Mouse (Mus musculus): Measurements from ENCODE around the gene Leng9. TPM values are rescaled to one million over a fixed set of nuclear protein-coding genes. Genes with fewer than 3 reads are reported as not detected.
"Not testable (repeated sequence)": the region's sequence is repeated elsewhere in the genome, so short reads cannot be mapped to it uniquely, and the experiment has no call there.

Gene Leng9
- 7.1 and 8.0 TPM in 2 replicates for polyA plus RNA-seq (2012; rRNA removed)

DNA sequence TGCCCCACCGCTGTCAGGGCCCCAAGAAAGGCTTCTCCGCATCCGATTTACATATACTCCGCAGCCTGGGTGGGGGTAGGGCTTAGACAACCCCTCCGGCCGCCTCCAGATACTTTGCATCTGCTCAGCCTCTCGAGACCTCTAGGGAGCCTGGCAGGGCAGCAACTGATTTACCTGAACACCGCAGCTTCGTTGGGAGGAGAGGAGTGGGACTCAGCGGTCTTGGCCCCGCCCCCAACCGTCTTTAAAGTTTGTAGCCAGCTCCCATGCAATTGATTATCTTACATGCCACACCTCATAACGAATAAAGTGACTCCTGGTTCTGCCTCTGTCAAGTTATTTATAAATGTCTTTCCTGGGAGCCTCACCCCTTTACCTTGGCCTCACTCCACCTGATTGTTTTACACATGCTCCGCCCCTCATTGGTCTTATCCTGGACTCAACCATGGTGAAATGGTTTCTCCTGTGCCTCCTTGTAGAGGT is at the start of gene Leng9:
Gene Leng9 (minus strand): TSS at position 316 of the 483 bp plus-strand sequence.
- no peak for DNase-seq (ENCODE audit: extremely low spot score in 1 of 2, low spot score in 1 of 2)

DNA sequence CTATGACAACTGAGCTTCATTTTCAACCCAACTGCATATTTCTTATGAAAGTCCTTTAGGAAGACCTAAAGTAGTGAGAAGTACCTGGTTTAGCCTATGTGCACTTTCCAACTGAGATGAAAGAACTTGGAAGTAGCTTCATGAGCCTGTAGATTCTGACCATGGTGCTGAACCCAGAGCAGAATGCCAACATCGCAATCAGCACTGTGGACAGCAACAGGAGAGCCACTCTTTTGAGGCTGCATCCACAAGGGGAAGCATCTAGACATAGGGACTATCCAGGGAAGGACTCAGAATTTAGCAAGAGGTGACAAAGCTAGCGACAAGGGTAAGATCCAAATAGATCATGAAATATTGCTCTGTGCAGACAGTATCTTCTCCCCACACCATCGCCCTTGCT is 28.3 kb upstream of the Leng9 start:
- DNase-seq (ENCODE audit: extremely low spot score in 1 of 2, low spot score in 1 of 2): peak in 1 of 2 experiments; percentile 9

DNA sequence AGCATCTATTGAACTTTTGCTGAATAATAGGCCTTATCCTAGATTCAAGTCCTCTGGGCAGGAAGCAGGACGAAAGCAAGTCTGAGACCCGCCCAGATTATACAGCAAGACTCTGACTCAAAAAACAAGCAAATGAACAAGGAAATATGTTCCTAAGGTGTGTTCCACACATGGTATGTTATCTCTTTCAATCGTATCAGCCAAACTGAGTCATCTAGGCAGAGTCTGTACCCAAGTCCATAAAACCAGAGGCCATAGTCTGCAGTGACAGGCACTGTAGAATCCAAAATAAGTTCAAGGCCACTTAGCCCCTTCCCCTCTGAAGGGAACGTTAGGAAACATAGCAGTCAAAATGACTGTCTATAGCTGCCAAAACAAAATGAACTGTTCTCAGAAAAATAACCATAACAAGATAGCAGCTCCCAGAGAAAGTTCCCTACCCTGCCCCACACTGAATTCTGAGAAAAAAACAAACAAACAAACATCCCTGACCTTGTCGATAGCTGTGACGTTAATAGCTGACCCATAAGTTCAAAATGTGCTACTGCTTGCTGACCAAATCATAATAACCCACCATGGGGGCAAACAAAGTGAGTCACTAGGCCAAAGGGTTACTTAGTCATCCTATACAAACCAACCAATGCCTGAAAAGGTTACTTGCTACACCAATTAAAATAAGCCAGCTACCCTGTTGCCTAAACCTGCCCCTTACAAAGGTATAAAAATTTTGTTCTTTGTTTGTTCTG is 20.2 kb upstream of the Leng9 start:
- no peak for DNase-seq (ENCODE audit: extremely low spot score in 1 of 2, low spot score in 1 of 2)

DNA sequence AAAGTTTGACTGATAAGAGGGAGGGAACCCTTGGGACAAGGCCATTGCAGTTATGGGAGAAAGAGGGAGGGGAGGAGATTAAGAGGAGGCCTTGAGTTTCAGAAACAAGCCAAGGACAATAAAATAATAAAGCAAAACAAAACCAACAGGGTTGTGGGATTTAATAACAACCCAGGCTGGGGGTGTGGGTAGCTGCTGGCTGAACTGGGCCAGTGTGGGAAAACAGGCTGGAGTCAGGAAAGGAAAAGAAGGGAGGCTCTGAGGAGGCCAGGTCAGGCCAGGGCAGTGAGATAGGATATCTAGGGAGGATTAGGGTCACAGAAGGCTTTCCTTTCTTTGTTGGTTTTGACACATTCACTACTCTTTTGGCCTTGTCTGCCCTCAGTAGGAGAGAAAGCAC is 16.9 kb upstream of the Leng9 start:
- DNase-seq (ENCODE audit: extremely low spot score in 1 of 2, low spot score in 1 of 2): no peak

DNA sequence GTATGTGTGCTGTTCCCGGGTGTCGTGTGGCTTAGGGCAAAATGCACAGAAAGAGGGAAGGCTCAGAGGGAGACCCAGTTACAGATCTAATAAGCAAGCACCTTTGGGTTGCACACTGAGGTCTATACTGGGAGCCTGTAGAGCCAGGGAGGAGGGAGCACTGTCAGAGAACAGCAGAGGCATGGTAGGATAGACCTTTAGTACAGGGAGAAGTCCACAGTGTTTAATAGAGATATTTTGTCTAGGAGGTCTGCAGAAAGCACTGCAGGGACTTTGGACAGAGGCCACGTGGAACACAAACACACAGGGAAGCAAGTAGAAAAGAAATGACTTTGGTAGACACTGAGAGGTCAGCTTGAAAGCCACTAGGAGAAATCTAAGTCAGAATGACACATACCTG is 15.1 kb upstream of the Leng9 start:
- no peak for DNase-seq (ENCODE audit: extremely low spot score in 1 of 2, low spot score in 1 of 2)

DNA sequence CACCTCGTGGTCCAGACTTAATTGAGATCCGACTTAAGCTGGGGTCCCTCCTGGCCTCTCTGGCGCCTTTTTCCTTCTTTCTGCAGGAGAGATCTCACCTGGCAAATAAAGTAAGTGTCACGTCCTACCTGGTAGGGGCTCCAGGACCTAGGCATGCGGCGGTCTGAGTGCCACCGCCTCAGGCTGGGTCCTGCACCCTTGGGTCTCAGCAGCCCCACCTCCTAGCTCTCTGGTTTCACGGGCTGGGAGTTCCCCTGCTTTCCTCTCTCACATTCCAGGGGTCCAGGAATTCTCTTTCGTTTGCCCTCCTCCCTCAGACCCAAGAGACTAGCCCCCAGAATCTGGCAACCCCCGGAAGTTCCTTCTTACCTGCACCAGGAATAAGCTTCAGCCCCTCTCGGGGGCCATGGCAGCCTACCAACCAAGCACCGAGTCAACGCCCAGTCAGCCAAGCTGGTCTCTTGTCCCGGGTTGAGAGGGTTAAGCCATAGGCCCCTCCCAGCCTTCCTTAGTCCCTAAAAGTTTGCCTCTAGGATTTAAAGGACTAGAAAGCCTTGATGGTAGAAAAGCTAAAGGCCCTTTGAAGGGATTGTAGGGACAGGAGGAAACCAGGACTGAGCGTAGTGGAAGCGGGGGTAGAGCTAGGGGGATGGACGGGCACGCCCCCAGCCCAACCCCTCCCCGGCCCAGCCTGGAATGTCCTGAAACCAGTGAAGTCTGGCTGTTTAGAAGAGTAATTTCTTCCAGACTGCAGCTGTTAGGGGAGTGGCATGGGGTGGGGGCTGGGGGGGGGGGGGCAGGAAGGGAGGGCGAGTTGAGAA is 14.1 kb upstream of the Leng9 start, which contains the start of gene Cdc42ep5:
Gene Cdc42ep5 (minus strand): TSS at position 771 of the 821 bp plus-strand sequence.
- DNase-seq (ENCODE audit: extremely low spot score in 1 of 2, low spot score in 1 of 2): no peak

DNA sequence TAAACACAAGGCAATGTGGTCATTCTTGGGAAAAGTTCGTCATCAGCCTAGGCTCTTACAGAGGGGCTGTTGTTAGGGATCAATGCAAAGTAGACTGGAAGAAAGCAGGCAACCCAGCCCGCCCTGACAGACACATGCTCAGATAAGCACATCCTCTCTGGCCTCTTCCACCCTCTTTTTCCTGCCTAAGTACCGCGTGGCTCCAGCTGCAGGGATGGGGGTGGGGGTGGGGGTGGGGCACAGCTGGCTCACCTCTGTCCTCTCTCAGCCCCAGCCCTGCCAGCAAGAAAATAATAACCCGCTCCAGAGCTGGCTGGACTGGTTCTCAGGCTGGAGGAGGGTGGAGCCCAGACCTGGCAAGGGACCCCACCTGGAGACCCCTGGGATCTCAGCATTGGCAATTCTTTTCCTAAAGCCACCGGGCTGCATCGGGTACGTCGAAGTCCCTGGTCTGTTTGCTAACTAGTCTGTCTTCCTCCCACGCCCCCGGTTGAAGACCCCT is 13.4 kb upstream of the Leng9 start:
- DNase-seq (ENCODE audit: extremely low spot score in 1 of 2, low spot score in 1 of 2): no peak

DNA sequence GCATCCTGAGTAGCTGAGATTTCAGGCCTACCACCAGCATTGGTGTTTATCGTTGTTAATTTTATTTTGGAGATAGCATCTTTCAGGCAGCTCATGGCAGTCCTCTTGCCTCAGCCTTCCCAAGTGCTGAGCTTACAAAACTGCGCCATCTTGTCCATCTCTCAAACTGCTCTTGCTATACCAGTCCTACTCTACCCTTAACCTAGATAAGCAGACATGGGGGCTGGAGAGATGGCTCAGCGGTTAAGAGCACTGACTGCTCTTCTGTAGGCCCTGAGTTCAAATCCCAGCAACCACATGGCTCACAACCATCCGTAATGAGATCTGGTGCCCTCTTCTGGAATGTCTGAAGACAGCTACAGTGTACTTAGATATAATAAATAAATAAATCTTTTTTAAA is 11.4 kb upstream of the Leng9 start:
- DNase-seq (ENCODE audit: extremely low spot score in 1 of 2, low spot score in 1 of 2): not testable (repeated sequence)

DNA sequence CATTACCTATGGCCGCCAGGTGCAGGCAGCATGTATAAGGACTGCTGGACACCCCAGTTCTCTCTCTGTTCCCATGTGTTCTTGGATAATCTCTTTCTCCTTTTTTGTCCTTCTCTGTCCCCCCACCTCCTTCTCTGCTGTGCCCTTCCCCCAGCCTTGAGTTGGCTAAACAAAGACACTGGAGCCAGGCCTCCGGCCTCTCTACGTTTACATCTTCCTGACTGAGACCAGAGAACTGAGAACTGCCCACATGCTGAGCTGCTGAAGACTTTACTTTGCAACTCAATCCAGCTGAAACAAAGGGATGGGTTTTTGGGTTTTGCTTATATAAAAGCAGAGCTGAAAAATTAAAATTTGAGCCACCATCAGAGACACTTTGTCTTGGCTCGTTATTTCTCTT is 4.8 kb upstream of the Leng9 start:
- no peak for DNase-seq (ENCODE audit: extremely low spot score in 1 of 2, low spot score in 1 of 2)

DNA sequence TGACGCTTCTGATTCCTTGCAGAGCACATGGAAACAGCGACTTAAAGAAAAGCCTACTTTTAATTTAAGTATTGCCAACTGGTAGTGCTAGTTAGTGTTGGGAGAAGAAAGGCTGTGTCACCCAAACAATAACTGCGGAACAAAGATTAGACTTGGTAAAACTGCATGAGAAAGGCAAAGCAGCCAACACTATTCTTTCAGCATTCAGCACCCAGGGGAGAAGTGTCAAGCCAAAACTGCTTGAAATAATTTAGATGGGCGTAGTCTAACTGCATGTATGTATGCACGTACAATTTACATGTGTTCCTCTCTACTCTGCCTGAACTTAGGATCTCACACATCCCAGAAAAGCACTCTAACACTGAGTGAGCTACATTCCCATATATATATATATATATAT is 4.2 kb upstream of the Leng9 start:
- DNase-seq (ENCODE audit: extremely low spot score in 1 of 2, low spot score in 1 of 2): no peak

DNA sequence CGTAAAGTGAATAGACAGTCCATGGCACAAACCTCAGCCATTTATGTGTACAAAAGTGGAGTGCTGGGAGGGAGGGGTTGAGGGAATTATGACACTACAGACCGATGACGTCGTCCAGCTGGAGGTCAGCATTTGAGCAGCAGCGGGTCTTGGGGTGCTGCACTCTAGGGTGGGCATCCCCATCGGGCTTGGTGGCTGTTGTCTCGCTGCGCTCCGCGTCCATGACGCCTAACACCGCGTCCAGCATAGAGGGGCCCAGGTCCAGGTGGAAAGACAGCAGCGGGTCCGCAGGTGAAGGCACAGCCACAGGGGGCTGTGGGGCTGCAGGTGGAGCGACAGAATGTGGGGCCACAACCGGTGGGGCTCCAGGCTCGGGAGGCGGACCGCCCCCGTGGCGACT is 1.1 kb upstream of the Leng9 start:
- DNase-seq (ENCODE audit: extremely low spot score in 1 of 2, low spot score in 1 of 2): no peak

DNA sequence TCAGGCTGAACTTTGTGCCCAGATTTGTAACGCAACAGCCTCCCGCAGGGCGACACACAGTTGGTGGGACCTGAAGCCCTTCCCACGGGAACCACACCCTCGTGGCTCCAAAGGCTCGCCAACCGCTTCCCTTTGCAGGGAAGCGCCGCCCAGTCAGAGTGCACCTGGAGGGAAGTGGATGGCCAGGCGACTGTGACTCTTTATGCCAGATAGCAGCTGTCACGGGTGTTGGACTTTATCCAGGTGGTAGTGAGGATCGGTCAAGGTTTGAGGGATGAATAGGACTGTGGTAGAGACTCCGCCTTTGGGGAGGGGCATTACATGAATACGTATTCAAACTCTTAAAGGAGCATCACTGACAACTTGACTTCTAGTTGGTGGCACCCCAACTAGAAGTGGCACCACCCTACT is 642 bp upstream of the Leng9 start:
- peak in 1 of 2 experiments; percentile 64 for DNase-seq (ENCODE audit: extremely low spot score in 1 of 2, low spot score in 1 of 2)

DNA sequence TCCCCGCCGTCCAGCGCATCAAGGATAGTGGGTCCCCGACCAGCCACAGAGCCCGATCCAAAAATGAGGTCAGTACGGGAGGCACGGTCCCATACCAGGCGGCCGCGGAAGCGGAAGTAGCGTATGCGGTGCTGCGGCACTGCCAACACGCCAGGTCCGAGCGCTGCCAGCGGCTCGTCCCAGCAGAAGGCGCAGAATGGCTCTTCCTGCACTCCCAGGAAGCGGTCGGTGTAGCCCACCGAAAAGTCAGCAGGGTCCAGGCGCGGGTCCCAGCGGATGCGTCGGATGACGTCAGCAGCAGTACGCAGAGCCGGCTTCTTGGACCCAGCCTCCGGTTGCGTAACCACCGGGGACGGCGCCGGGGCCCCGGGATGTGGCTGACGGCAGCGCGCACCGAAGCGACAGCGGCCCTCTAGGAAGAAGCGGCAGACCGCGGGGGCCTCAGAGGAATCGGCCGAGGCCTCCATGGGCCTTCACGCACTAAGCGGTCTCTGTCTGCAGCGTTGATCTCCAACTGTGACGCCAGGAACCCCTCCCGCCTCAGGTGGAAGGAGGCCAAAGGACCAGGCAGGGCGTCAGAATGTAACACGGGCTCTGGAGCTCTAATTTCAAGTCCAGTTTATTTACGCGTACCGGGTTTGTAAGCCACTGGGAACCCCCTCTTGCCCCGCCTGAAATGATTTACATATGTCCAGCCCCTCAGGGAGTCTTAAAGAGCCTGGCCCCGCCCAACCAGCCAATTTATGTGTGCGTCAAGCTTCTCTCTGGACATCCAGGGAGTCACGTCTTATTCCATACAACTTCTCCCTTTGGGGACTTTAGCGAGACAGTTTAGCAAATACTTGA is 742 bp downstream of the Leng9 start:
- DNase-seq (ENCODE audit: extremely low spot score in 1 of 2, low spot score in 1 of 2): peak in 1 of 2 experiments; percentile 85

DNA sequence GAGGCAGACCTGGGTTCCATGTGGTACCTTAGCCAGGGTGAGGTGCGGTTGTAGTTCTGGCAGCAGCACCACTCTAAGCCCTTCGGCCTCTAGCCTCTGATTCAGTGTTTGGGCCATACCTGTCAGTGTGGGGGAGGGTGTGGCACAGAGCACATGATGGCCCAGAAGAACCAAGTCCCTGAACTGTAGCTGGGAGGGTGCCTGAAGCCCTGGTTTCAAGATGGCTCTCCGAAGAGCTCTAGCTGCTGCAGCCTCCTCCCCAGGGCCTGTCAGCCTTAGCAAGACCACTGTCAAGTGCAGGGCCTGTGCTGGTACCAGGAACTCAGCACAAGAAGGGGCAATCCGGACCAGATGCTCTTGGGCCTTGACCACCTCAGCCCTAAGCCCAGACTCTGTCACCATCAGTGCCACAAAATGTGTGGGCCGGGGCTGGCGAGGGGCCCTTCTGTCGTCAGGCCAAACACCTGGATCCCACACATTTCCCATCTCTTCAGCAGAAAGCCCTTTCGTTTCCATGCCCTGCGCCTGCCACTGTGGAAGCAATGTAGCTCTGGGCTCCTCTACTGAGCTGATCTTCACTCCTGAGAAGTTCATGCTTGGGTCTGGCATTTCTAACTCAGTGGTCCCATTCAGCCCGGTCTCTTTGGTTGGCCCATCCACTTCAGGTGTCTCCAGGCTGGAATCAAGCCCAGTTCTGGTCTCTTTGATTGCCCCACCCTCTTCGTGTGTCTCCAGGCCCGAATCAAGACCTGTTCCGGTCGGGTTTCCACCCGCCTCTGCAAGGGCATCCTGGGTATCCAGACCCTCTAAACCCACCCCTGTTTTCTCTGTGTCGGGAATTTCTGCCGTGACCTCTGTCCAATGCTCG is 1.6 kb downstream of the Leng9 start:
- no peak for DNase-seq (ENCODE audit: extremely low spot score in 1 of 2, low spot score in 1 of 2)

DNA sequence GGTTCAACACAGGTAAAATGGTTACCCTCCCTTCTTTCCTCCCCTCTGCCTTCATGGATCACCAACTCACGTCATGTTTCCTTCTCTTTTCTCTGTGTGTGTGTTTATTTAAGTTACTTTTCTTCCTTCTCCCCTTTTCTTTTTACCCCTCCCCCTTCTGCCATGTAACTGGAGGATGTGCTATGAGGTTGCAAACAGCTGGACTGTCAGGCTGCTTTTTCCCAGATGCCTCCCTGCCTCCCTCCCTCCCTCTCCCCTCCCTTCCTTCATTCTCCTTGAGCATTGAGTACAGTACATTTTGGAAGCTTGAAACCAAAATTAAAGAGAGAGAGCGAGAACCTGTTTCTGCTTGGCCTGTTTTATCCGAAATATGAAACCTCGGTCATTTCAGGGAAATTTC is 2.3 kb downstream of the Leng9 start:
- no peak for DNase-seq (ENCODE audit: extremely low spot score in 1 of 2, low spot score in 1 of 2)

DNA sequence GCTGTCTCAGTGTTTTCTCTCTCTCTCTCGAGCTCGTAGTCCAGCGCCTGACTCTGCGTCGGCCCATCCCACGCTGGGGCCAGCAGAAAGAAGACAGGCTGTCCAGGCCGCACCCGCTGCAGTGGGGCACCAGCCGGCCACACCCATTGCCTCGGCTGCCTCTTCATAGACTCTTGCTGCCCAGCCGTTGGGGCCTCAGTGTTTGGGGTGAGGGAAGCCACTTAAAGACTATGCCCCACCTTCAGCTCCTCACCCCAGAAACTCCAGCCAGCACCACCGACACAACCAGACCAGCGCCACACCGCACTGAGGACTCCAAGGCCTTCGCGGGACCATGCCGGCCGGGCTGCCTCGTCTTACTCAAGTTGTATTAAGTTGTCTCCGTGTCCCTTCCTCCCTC is 2.8 kb downstream of the Leng9 start:
- DNase-seq (ENCODE audit: extremely low spot score in 1 of 2, low spot score in 1 of 2): no peak

DNA sequence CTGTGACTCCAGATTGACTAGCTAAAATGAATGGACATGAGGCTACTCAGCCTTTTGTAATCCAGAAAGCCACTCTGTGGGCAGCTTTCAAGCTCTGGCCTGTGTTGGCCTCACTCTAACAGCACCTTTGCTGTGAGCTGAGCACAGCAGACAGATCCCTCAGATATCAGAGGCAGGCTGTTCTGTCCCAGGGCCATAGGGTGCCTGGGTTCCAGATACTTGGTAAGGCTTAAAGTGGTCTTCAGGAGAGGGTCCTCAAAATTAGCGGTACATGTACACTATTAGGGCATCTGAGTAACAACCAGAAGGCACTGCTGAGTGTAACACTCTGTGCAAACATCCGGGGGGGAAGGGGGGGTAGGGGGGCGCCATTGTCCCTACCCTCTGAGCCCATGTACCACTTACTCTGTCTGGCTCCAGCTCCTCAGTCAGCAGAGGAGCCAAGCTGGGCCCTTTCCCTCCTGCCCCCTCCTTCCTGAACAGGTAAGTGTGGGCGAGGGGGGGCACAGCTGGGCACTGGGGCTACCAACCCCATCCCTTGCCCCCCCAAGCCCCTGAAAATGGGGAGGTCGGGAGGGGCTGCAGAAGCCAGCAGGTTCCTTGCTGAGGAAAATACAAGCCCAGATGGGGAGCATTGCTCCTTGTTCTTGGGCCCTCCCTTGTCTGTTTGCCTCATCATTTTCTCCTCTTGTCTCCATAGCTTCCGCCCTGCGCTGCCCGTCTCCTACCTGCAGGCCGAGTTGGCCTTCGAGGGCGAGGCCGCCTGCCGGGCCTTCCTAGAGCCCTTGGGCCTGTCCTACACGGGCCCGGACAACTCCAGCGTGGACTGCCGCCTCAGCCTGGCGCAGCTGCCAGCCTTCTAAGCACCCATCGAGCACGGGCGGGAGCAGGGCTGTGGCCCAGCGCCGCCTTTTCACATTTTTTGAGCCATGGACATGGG is 3.7 kb downstream of the Leng9 start:
- DNase-seq (ENCODE audit: extremely low spot score in 1 of 2, low spot score in 1 of 2): no peak

DNA sequence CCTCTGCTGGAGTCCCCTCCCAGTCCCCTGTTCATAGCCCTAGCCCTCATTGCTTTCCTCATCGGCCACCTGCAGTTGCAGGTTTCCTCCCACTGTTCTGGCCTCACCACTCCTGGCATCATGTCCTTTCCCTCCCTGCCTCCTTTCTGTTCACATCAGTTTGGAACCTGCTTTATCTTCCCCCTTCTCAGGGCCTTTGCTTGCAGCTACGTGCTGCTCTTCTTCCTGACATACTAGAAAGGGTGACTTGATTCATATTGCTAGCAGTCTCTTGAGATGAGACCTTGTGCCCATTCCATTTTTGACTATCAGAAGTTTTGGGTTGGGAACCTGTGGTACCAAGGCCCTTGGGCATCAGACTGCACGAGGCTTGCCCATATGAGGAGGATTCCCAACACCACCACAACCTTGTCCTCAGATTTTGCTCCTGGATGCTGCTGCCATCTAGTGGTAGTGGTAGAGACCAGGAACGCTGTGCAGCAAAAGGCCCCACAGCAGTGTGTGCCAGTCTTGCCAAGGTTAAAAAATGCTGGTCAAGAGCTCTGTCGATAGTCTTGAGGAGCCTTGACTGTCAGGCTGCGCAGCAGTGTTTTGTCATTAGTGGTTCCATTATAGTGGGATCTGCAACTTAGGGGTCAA is 4.5 kb downstream of the Leng9 start:
- DNase-seq (ENCODE audit: extremely low spot score in 1 of 2, low spot score in 1 of 2): peak in 1 of 2 experiments; percentile 75
